Mouse (Mus musculus): ENCODE results near the gene 9030025P20Rik.
A peak's percentile ranks its signal among the peaks of the same experiment; 100 is the strongest.
"Not testable (repeated sequence)": the region's sequence is repeated elsewhere in the genome, so short reads cannot be mapped to it uniquely, and the experiment has no call there.

9030025P20Rik gene

DNA sequence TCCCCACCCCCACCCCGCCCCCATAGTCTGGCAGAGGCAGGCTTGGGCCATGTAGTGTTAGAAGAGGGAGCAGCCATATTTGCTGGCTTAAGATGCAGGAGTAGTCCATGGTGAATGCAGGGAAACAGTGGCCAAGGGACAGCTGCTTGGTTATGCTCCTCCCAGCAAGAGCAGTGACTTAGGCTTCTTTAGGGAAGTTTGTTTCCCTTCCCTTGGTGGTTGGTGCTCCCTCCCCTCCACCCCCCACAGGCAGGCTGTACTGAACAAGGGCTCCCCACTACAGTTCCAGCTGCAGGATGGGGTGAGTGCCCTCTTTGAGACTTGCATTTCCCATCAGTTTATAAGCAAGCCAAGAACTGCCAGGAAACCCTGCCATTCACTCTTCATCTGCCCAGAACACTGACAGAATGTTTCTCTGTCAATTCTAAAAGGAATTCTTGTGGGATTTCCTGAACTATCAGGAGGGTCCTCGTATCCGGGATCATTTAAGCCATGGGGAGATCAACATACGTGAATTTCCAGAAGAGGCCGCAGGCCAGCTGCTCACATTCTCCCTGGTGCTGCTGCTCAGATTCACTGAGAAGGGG is 11.9 kb downstream of the 9030025P20Rik start:
- not testable (repeated sequence) for DNase-seq (ENCODE audit: low spot score in 2 of 2)

GRCm38 (mm10) chr17:14992522-14993138 is 14.4 kb downstream of the 9030025P20Rik start:
- DNase-seq (ENCODE audit: low spot score in 2 of 2) = not testable (repeated sequence)

DNA sequence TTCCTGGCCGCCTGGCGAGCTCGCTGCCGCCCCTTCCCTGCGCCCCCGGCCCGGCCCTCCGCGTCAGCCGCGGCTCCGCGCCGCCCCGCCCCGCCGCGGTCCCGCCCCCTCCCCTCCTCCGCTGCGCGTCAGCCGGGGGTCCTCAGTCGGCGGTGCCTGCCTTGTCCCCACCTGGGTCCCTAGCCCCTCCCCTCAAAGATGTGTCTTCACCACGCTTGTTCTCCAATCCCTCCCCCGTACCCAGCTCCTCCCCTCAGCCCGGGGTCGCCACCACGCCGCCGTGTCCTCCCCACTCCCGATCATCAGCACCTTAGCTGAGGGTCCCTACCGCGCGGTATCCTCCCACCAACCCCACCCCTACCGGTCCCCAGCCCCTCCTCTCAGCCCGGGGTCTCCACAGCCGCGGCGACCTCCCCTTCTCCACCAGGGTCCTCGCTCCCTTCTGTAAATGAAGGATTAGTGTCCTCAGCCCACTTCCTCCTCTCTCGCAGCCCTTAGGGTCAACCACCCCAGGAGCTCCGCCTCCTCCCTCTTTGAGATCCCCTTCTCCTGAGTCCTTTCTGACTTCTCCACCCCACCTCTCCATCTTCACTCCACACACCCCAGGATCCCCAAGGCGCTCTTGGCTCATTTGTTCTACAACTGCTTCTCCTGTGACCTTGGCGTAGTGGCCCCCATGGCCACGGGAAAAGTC is 15.0 kb downstream of the 9030025P20Rik start:
- not testable (repeated sequence) for DNase-seq (ENCODE audit: low spot score in 2 of 2)

- DNase-seq (ENCODE audit: low spot score in 2 of 2) = not testable (repeated sequence)
Measured at GRCm38 (mm10) chr17:14994140-14994539, 15.9 kb downstream of the 9030025P20Rik start.

GRCm38 (mm10) chr17:15000047-15000446 is 21.8 kb downstream of the 9030025P20Rik start:
- not testable (repeated sequence) for DNase-seq (ENCODE audit: low spot score in 2 of 2)

DNA sequence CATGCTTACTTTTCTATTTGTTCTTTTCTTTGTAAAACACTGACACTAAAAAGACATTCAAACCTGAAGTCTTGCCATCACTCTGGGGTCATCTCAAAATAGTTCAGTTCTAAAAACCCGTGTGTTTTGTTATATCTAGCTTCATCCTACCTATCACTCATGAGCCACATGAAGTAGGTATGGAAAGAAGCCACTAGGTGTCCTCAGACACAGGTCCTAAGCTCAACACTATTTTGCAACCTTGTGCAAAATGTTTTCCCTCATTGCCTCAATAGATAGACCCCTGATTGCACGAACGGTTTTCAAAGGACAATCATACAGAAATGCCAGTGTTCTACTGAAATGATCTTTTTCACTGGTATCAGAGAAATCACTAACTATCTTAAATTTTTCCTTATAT is 30.8 kb downstream of the 9030025P20Rik start:
- not testable (repeated sequence) for DNase-seq (ENCODE audit: low spot score in 2 of 2)

DNA sequence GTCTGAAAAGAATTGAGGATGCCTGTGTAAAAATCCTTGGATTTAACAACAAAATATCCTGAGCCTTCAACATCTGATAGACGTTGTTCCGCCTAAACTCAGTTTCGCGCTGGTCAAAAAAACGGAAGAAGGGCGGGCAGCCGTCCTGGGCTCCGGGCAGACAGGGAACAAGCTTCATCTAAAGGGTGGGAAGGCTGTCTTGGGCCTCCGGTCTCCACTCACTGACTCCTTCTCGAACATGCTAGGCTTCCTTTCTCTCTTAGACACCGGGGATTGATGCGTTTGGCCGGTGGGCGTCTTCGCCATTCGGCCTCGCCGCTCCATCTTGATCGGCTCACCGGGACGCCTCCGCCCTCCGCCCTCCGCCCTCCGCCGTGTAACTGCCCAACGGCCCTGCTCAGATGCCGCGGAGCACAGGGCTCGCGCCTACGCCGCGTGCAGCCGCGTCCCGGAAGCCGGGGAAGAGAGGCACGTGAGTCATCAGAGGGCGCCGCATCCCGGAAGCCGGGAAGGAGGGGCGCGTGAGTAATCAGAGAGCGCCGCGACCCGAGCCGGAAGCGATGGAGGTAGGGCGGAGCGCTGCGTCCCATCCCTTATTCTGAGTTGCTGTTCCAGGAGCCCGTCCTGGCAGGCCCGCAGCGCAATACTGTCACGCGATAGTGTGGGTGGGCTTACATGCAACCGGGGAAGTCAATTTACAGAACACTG is 31.6 kb downstream of the 9030025P20Rik start, which contains the start of gene Gm3435:
Gene Gm3435, plus strand, starts transcription at position 471 of the 708 bp plus-strand sequence.
- DNase-seq (ENCODE audit: low spot score in 2 of 2) = not testable (repeated sequence)

GRCm38 (mm10) chr17:15021503-15022220 is 43.4 kb downstream of the 9030025P20Rik start:
- peak in 1 of 2 experiments; percentile 33 for DNase-seq (ENCODE audit: low spot score in 2 of 2)

DNA sequence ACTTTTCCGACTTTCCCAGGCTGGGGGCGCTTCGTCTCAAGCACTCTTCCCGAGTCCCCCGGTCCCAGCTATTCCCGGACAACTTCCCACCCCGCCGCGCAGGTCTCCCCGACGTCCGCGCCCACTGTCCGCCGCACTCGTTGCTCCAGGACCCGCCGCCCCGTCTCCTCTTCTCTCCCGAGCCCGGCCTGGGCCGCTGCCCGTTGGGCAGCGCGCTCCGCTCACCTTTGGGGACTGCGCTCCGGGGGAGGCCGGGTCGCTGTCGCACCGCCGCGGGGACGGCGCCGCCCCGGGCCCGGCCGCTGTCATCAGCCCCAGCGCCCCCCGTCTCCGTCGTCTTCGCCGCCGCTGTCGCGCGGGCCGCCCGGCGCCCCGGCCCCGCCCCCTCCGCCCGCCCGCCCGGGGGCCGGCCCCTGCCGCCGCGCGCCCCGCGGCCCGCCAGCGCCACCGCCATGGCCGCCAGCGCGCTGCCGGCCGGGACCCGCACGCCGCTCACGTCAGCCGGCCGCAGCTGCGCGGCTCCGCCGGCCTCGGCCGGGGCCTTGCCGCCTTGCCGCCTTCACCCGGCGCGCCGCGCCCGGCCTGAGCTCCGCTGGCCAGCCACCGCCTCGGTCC is 45.7 kb downstream of the 9030025P20Rik start:
- DNase-seq (ENCODE audit: low spot score in 2 of 2) = not testable (repeated sequence)

GRCm38 (mm10) chr17:15024502-15025193 is 46.4 kb downstream of the 9030025P20Rik start:
- not testable (repeated sequence) for DNase-seq (ENCODE audit: low spot score in 2 of 2)

DNA sequence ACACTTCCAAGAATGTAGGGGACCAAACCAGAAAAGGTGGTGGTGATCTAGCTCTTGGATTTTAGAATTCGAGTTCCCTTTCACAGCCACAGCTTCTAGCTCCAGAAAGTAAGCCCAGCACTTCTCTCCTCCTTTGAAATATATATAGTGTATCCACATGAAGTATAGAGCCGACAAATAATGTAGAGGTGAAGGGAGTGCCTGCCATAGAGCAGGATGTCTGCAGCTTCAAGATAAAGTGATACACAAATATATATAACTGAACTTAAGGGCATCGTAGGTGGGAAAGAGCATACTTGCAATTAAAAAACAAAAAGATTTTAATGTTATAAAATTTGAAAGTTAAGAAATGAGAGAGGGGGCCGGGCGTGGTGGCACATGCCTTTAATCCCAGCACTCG is 47.2 kb downstream of the 9030025P20Rik start:
- DNase-seq (ENCODE audit: low spot score in 2 of 2) = not testable (repeated sequence)

GRCm38 (mm10) chr17:15031414-15031813 is 53.1 kb downstream of the 9030025P20Rik start:
- not testable (repeated sequence) for DNase-seq (ENCODE audit: low spot score in 2 of 2)

GRCm38 (mm10) chr17:15040455-15040854 is 62.2 kb downstream of the 9030025P20Rik start:
- DNase-seq (ENCODE audit: low spot score in 2 of 2) = not testable (repeated sequence)

Measured in urinary bladder, postnatal 36 days (tissue).